Mouse (Mus musculus) E14TG2a.4 (cell line): ENCODE measurements around the gene Pex11g.

ENCODE experiments used
- CTCF ChIP-seq: conservative IDR thresholded peaks from 2 replicates; pipeline ENCODE4 v1.5.1; 2014; ENCODE audit warnings: low read length
- NANOG ChIP-seq: IDR thresholded peaks from 2 replicates; pipeline ENCODE4 v1.6.1; 2014; ENCODE audit warnings: borderline replicate concordance, low read length, mixed read lengths

DNA sequence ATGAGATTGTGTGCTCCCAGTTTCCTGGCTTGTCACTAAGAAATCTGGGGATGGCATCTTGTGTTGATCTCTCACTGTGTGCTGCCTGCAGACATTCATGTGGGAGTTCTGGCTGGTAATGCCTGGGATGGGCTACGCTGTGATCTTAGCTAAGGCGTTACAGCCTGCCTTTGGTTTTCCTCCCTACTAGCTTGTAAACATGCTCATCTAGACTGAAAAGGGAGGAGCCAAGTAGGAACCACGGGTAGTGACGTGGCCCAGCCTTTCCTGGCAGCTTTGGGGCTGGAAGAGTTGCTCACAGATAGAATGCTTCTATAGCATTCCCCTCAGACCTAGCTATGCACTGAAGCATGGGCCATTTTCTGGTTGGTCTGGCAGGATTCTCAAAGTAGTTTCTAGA lies 34.7 kb upstream of the Pex11g start:
- TF ChIP-seq CTCF (no peak), NANOG (no peak)
